Mouse (Mus musculus) mouse embryonic stem cell (cell line): ENCODE measurements around the gene Hes2.

Experiments
- in situ Hi-C, 2 experiments: fragments of 300-500 bp; cut with MboI; formaldehyde crosslinking; loops; 1 replicate in 1 of 2; 3 replicates in 1 of 2; pipeline ENCODE4 v1.14.3; 2019 to 2020; ENCODE audit warnings: low sequenced_read_pairs in 2 of 2, low pct_unique_long_range_greater_than_20kb in 1 of 2, mixed read lengths in 1 of 2; ENCODE audit not compliant: unreplicated experiment in 1 of 2

Hes2 gene

GRCm38 (mm10) chr4:152196276-152196675 lies 37.6 kb downstream of the Hes2 start:
- in situ Hi-C loops, result no loop called here

- in situ Hi-C loops, result no loop called here
These were observed 38.9 kb downstream of the Hes2 start for GRCm38 (mm10) chr4:152197545-152197944.

GRCm38 (mm10) chr4:152199617-152200016 lies 41.0 kb downstream of the Hes2 start:
- in situ Hi-C loops, result no loop called here

- in situ Hi-C loops, result no loop called here
These were observed 42.8 kb downstream of the Hes2 start for GRCm38 (mm10) chr4:152201492-152201891.

GRCm38 (mm10) chr4:152202418-152202817 lies 43.8 kb downstream of the Hes2 start:
- in situ Hi-C loops, result no loop called here

- in situ Hi-C loops, result no loop called here
These were observed 44.2 kb downstream of the Hes2 start for GRCm38 (mm10) chr4:152202905-152203304.

- in situ Hi-C loops, result no loop called here
These were observed 46.0 kb downstream of the Hes2 start for GRCm38 (mm10) chr4:152204663-152205062.

- in situ Hi-C loops, result no loop called here
These were observed 47.5 kb downstream of the Hes2 start for GRCm38 (mm10) chr4:152206199-152206598.

- in situ Hi-C loops, result loop anchor here in 1 of 2 experiments (5.0 to 10.0 kb wide), 2 partner anchors 37 to 225 kb away; no protein-coding TSS in a partner anchor
These were observed 51.0 kb downstream of the Hes2 start for GRCm38 (mm10) chr4:152209623-152210022.
